Mouse (Mus musculus) ES-E14 (cell line): Measurements from ENCODE around the gene Tpsg1. TPM values are rescaled to one million over a fixed set of nuclear protein-coding genes. Genes with fewer than 3 reads are reported as not detected.
A peak's percentile ranks its signal among the peaks of the same experiment; 100 is the strongest.

Experiments used
- DNase-seq: peaks from one replicate; pipeline ENCODE4 v3.0.0-alpha.2; 2013; ENCODE audit warnings: low read depth, low spot score
- H3K27ac ChIP-seq: 2 replicates; pipeline ENCODE4 v1.5.1; 2012; ENCODE audit warnings: low read depth, mild to moderate bottlenecking, low read length, moderate library complexity, mixed read lengths; ENCODE audit not compliant: poor library complexity, insufficient read depth, severe bottlenecking
- H3K36me3 ChIP-seq: 2 replicates; pipeline ENCODE4 v1.6.1; 2012; ENCODE audit warnings: mild to moderate bottlenecking, low read length, moderate library complexity, mixed read lengths; ENCODE audit not compliant: control insufficient read depth, poor library complexity, insufficient read depth, severe bottlenecking
- H3K4me1 ChIP-seq, 2 experiments: fragments of 150-350 bp in 1 of 2; sonication (generic) in 1 of 2; 2 replicates each; pipeline ENCODE4 v1.6.1; 2012; ENCODE audit warnings: low read length in 2 of 2, mild to moderate bottlenecking in 1 of 2, mixed read lengths in 1 of 2; ENCODE audit not compliant: control insufficient read depth in 2 of 2, insufficient read depth in 2 of 2, poor library complexity in 1 of 2
- H3K4me3 ChIP-seq, 2 experiments: fragments of 150-350 bp in 1 of 2; sonication (generic) in 1 of 2; 2 replicates each; pipeline ENCODE4 v1.5.1; 2012; ENCODE audit warnings: low read length in 2 of 2, low read depth in 1 of 2, mild to moderate bottlenecking in 1 of 2, mixed read lengths in 1 of 2; ENCODE audit not compliant: insufficient read depth in 1 of 2, poor library complexity in 1 of 2, severe bottlenecking in 1 of 2
- H3K9ac ChIP-seq: 2 replicates; pipeline ENCODE4 v1.6.1; 2012; ENCODE audit warnings: low read depth, mild to moderate bottlenecking, low read length, mixed read lengths; ENCODE audit not compliant: poor library complexity, insufficient read depth, severe bottlenecking
- H3K9me3 ChIP-seq: fragments of 150-350 bp; sonication (generic); 2 replicates; pipeline ENCODE4 v1.6.1; 2012; ENCODE audit warnings: low read depth, mild to moderate bottlenecking, low read length; ENCODE audit not compliant: control insufficient read depth, insufficient read depth
- CHD2 ChIP-seq: IDR thresholded peaks from 2 replicates; pipeline ENCODE4 v1.6.1; 2014; ENCODE audit warnings: mild to moderate bottlenecking, low read depth, low read length, inconsistent platforms
- HCFC1 ChIP-seq: IDR thresholded peaks from 2 replicates; pipeline ENCODE4 v1.6.1; 2012; ENCODE audit warnings: low read length, inconsistent platforms, borderline replicate concordance; ENCODE audit not compliant: insufficient read depth
- MAFK ChIP-seq: IDR thresholded peaks from 2 replicates; pipeline ENCODE4 v1.6.1; 2014; ENCODE audit warnings: mild to moderate bottlenecking, low read depth, low read length, inconsistent platforms; ENCODE audit not compliant: insufficient read depth
- ZC3H11A ChIP-seq: IDR thresholded peaks from 2 replicates; pipeline ENCODE4 v1.6.1; 2012; ENCODE audit warnings: low read depth, mild to moderate bottlenecking, inconsistent platforms, low read length, borderline replicate concordance
- ZNF384 ChIP-seq: IDR thresholded peaks from 2 replicates; pipeline ENCODE4 v1.6.1; 2012; ENCODE audit warnings: low read depth, low read length, inconsistent platforms
- in situ Hi-C, 2 experiments: fragments of 600-800 bp; cut with MboI; formaldehyde crosslinking; loops; one replicate each; pipeline ENCODE4 v1.15.1; 2025; ENCODE audit warnings: low sequenced_read_pairs in 2 of 2, inconsistent platforms in 1 of 2; ENCODE audit not compliant: unreplicated experiment in 2 of 2
- total RNA-seq: library from RNA; depleted of rRNA; stranded (reverse); fragments of 300-350 nt; gene quantifications from 2 replicates; pipeline ENCODE4 v1.2.3, GENCODE M21; 2012

The Tpsg1 gene
- total RNA-seq, 1 experiment = not detected

- no peaks in the 10 kb centered on the region for H3K36me3 ChIP-seq
- peak; percentile 60 for DNase-seq
- TF ChIP-seq ZNF384 (no peak), HCFC1 (no peak), CHD2 (no peak), ZC3H11A (peak; percentile 96), MAFK (no peak)
- no peak overlapping the region for H3K27ac ChIP-seq
- in situ Hi-C loops = no loop called here
- H3K4me3 ChIP-seq = no peak overlapping the region
- peaks cover 0 to 4% of the 10 kb centered on the region in 2 experiments; a peak in 1 of 4 replicates for H3K4me1 ChIP-seq
- no peaks in the 10 kb centered on the region for H3K9me3 ChIP-seq
- no peak overlapping the region for H3K9ac ChIP-seq
Measured at GRCm38 (mm10) chr17:25397804-25398519, 28.9 kb downstream of the Tpsg1 start.

- no peak for TF ChIP-seq CHD2
- TF ChIP-seq ZC3H11A = no peak
- TF ChIP-seq HCFC1 = no peak
- TF ChIP-seq MAFK = no peak
- no peak for TF ChIP-seq ZNF384
- in situ Hi-C loops = no loop called here
- DNase-seq = no peak
- Histone ChIP-seq H3K4me1 (peaks cover 0 to 4% of the 10 kb centered on the region in 2 experiments; a peak in 1 of 4 replicates), H3K36me3 (no peaks in the 10 kb centered on the region), H3K9ac (no peak overlapping the region), H3K9me3 (no peaks in the 10 kb centered on the region), H3K27ac (no peak overlapping the region), H3K4me3 (no peak overlapping the region)
Measured at GRCm38 (mm10) chr17:25398520-25398838, 29.4 kb downstream of the Tpsg1 start.

GRCm38 (mm10) chr17:25400443-25400842 lies 31.4 kb downstream of the Tpsg1 start:
- in situ Hi-C loops = loop anchor here (5.0 kb wide), 2 partner anchors 67 to 72 kb away; no protein-coding TSS in a partner anchor
- Histone ChIP-seq H3K36me3 (no peaks in the 10 kb centered on the region), H3K27ac (no peak overlapping the region), H3K9me3 (no peaks in the 10 kb centered on the region), H3K9ac (no peak overlapping the region), H3K4me3 (no peak overlapping the region), H3K4me1 (peaks cover 0 to 15% of the 10 kb centered on the region in 2 experiments; a peak in 1 of 4 replicates)
- TF ChIP-seq ZC3H11A (no peak), CHD2 (no peak), HCFC1 (no peak), ZNF384 (no peak), MAFK (no peak)
- peak; percentile 26 for DNase-seq

GRCm38 (mm10) chr17:25401491-25401890 lies 32.4 kb downstream of the Tpsg1 start:
- Histone ChIP-seq H3K27ac (no peak overlapping the region), H3K4me3 (no peak overlapping the region), H3K4me1 (peaks cover 2 to 18% of the 10 kb centered on the region in 2 experiments; a peak in 1 of 4 replicates), H3K36me3 (no peaks in the 10 kb centered on the region), H3K9ac (no peak overlapping the region), H3K9me3 (no peaks in the 10 kb centered on the region)
- in situ Hi-C loops = loop anchor here (5.0 kb wide), 2 partner anchors 66 to 71 kb away; no protein-coding TSS in a partner anchor
- DNase-seq = no peak
- TF ChIP-seq ZC3H11A (no peak), HCFC1 (no peak), MAFK (no peak), ZNF384 (no peak), CHD2 (no peak)
